Mouse (Mus musculus) olfactory bulb, adult 2 months (tissue): ENCODE results near the gene Ccdc33.

Experiments
- CTCF ChIP-seq: fragments of 200-500 bp; IDR thresholded peaks from 2 replicates; pipeline ENCODE4 v1.5.1; 2012; ENCODE audit warnings: low read depth, mild to moderate bottlenecking, low read length, moderate library complexity; ENCODE audit not compliant: insufficient read depth
- POLR2A ChIP-seq: fragments of 200-500 bp; IDR thresholded peaks from 2 replicates; pipeline ENCODE4 v1.6.1; 2012; ENCODE audit warnings: mild to moderate bottlenecking, low read depth, low read length, moderate library complexity; ENCODE audit not compliant: insufficient read depth

GRCm38 (mm10) chr9:58131735-58132134 is 13.1 kb upstream of the Ccdc33 start:
- TF ChIP-seq CTCF (no peak), POLR2A (no peak)
